Mouse (Mus musculus): ENCODE data around the gene Fadd. TPM values are rescaled to one million over a fixed set of nuclear protein-coding genes. Genes with fewer than 3 reads are reported as not detected.

Fadd gene
- 10.1 TPM in 2 replicates for polyA plus RNA-seq (2016; fragmentation: Nextera tagmentation; extraction: Ambion mirVana)

GRCm38 (mm10) chr7:144582284-144582980 lies at the start of gene Fadd:
Gene Fadd, minus strand, starts transcription at chr7:144582463.
- 3% methylated on average over 34 of the region's 34 CpGs for WGBS
- peak within 1 kb of the TSS; percentile 88 for H3K4me3 ChIP-seq
- H3K36me3 ChIP-seq, result peaks cover 30% of the 10 kb centered on the region
- DNase-seq (ENCODE audit: low spot score), result peak; percentile 95
- H3K27me3 ChIP-seq (ENCODE audit: insufficient read depth, poor library complexity, severe bottlenecking), result peaks cover 8% of the 10 kb centered on the region; the same call in 1 of the 2 replicates
- no peaks in the 10 kb centered on the region for H3K9me3 ChIP-seq
- H3K27ac ChIP-seq, result peak within 1 kb of the TSS; percentile 94
- peaks cover 34% of the 10 kb centered on the region for H3K4me1 ChIP-seq (replicated peaks)

- no peak for DNase-seq (ENCODE audit: low spot score)
- no peak overlapping the region for H3K4me3 ChIP-seq
- H3K9me3 ChIP-seq, result no peaks in the 10 kb centered on the region
- WGBS, result 90% methylated on average over 3 of the region's 3 CpGs
- peaks cover 74% of the 10 kb centered on the region for H3K27me3 ChIP-seq (ENCODE audit: insufficient read depth, poor library complexity, severe bottlenecking)
- H3K27ac ChIP-seq, result peak overlapping the region; percentile 90
- H3K4me1 ChIP-seq (replicated peaks), result peaks cover 61% of the 10 kb centered on the region
- peaks cover 23% of the 10 kb centered on the region for H3K36me3 ChIP-seq
Measured at GRCm38 (mm10) chr7:144630622-144631021, 48.4 kb upstream of the Fadd start.

- WGBS, result 8% methylated on average over 3 of the region's 3 CpGs
- peaks cover 19% of the 10 kb centered on the region for H3K36me3 ChIP-seq
- H3K4me3 ChIP-seq, result peak overlapping the region; percentile 20; the same call in 1 of the 2 replicates
- H3K9me3 ChIP-seq, result no peaks in the 10 kb centered on the region
- H3K4me1 ChIP-seq (replicated peaks), result peaks cover 65% of the 10 kb centered on the region
- peak overlapping the region; percentile 90 for H3K27ac ChIP-seq
- peak; percentile 83 for DNase-seq (ENCODE audit: low spot score)
- peaks cover 73% of the 10 kb centered on the region for H3K27me3 ChIP-seq (ENCODE audit: insufficient read depth, poor library complexity, severe bottlenecking)
Measured at GRCm38 (mm10) chr7:144628334-144628915, 46.2 kb upstream of the Fadd start.

GRCm38 (mm10) chr7:144627606-144628333 lies 45.5 kb upstream of the Fadd start:
- H3K4me1 ChIP-seq (replicated peaks), result peaks cover 65% of the 10 kb centered on the region
- WGBS, result 14% methylated on average over 13 of the region's 13 CpGs
- H3K27ac ChIP-seq, result peak overlapping the region; percentile 90
- H3K9me3 ChIP-seq, result no peaks in the 10 kb centered on the region
- peak overlapping the region; percentile 20; the same call in 1 of the 2 replicates for H3K4me3 ChIP-seq
- peaks cover 73% of the 10 kb centered on the region for H3K27me3 ChIP-seq (ENCODE audit: insufficient read depth, poor library complexity, severe bottlenecking)
- H3K36me3 ChIP-seq, result peaks cover 20% of the 10 kb centered on the region; the same call in 1 of the 2 replicates
- DNase-seq (ENCODE audit: low spot score), result peak; percentile 61

GRCm38 (mm10) chr7:144626042-144626441 lies 43.8 kb upstream of the Fadd start:
- Histone ChIP-seq H3K27ac (peak overlapping the region; percentile 90), H3K36me3 (peaks cover 21% of the 10 kb centered on the region; the same call in 1 of the 2 replicates), H3K9me3 (peaks cover 8% of the 10 kb centered on the region; the same call in 1 of the 2 replicates), H3K4me3 (no peak overlapping the region), H3K27me3 (ENCODE audit: insufficient read depth, poor library complexity, severe bottlenecking) (peaks cover 61% of the 10 kb centered on the region), H3K4me1 (replicated peaks) (peaks cover 71% of the 10 kb centered on the region)
- DNase-seq (ENCODE audit: low spot score), result no peak
- WGBS, result 91% methylated on average over 2 of the region's 2 CpGs

- peaks cover 39% of the 10 kb centered on the region for H3K27me3 ChIP-seq (ENCODE audit: insufficient read depth, poor library complexity, severe bottlenecking)
- peak overlapping the region; percentile 78 for H3K27ac ChIP-seq
- peaks cover 33% of the 10 kb centered on the region for H3K4me1 ChIP-seq (replicated peaks)
- WGBS, result 73% methylated on average over 22 of the region's 22 CpGs
- DNase-seq (ENCODE audit: low spot score), result no peak
- peaks cover 16% of the 10 kb centered on the region; the same call in 1 of the 2 replicates for H3K36me3 ChIP-seq
- H3K4me3 ChIP-seq, result no peak overlapping the region
- peaks cover 8% of the 10 kb centered on the region; the same call in 1 of the 2 replicates for H3K9me3 ChIP-seq
Measured at GRCm38 (mm10) chr7:144620721-144621681, 38.7 kb upstream of the Fadd start.

GRCm38 (mm10) chr7:144620315-144620714 lies 38.1 kb upstream of the Fadd start:
- Histone ChIP-seq H3K36me3 (peaks cover 16% of the 10 kb centered on the region; the same call in 1 of the 2 replicates), H3K4me3 (no peak overlapping the region), H3K27me3 (ENCODE audit: insufficient read depth, poor library complexity, severe bottlenecking) (peaks cover 32% of the 10 kb centered on the region), H3K27ac (peak overlapping the region; percentile 78; the same call in 1 of the 2 replicates), H3K9me3 (peaks cover 8% of the 10 kb centered on the region; the same call in 1 of the 2 replicates), H3K4me1 (replicated peaks) (peaks cover 32% of the 10 kb centered on the region)
- no peak for DNase-seq (ENCODE audit: low spot score)

- Histone ChIP-seq H3K36me3 (0 out of 2 replicates have a peak, but pooled peaks cover 5% of the 10 kb centered on the region), H3K4me1 (replicated peaks) (peaks cover 11% of the 10 kb centered on the region), H3K27ac (peak overlapping the region; percentile 3; the same call in 1 of the 2 replicates), H3K4me3 (no peak overlapping the region), H3K9me3 (no peaks in the 10 kb centered on the region), H3K27me3 (ENCODE audit: insufficient read depth, poor library complexity, severe bottlenecking) (peaks cover 7% of the 10 kb centered on the region)
- DNase-seq (ENCODE audit: low spot score), result no peak
- WGBS, result 75% methylated on average over 6 of the region's 6 CpGs
Measured at GRCm38 (mm10) chr7:144615343-144615742, 33.1 kb upstream of the Fadd start.

- H3K27me3 ChIP-seq (ENCODE audit: insufficient read depth, poor library complexity, severe bottlenecking), result peaks cover 4% of the 10 kb centered on the region
- H3K9me3 ChIP-seq, result no peaks in the 10 kb centered on the region
- peaks cover 6% of the 10 kb centered on the region; the same call in 1 of the 2 replicates for H3K4me1 ChIP-seq (replicated peaks)
- 0 out of 2 replicates have a peak, but pooled peaks cover 5% of the 10 kb centered on the region for H3K36me3 ChIP-seq
- 89% methylated on average over 4 of the region's 4 CpGs for WGBS
- H3K27ac ChIP-seq, result peak overlapping the region; percentile 50; the same call in 1 of the 2 replicates
- no peak overlapping the region for H3K4me3 ChIP-seq
- DNase-seq (ENCODE audit: low spot score), result no peak
Measured at GRCm38 (mm10) chr7:144612829-144613228, 30.6 kb upstream of the Fadd start.

- DNase-seq (ENCODE audit: low spot score), result no peak
- Histone ChIP-seq H3K27me3 (ENCODE audit: insufficient read depth, poor library complexity, severe bottlenecking) (peaks cover 4% of the 10 kb centered on the region), H3K4me3 (no peak overlapping the region), H3K27ac (0 out of 2 replicates have a peak overlapping the region, but pooled peaks have one; percentile 50), H3K4me1 (replicated peaks) (peaks cover 6% of the 10 kb centered on the region; the same call in 1 of the 2 replicates), H3K36me3 (0 out of 2 replicates have a peak, but pooled peaks cover 5% of the 10 kb centered on the region), H3K9me3 (no peaks in the 10 kb centered on the region)
- WGBS, result 82% methylated on average over 4 of the region's 4 CpGs
Measured at GRCm38 (mm10) chr7:144612351-144612750, 30.1 kb upstream of the Fadd start.

- 95% methylated on average over 16 of the region's 16 CpGs for WGBS
- Histone ChIP-seq H3K36me3 (0 out of 2 replicates have a peak, but pooled peaks cover 8% of the 10 kb centered on the region), H3K27ac (peak overlapping the region; percentile 31; the same call in 1 of the 2 replicates), H3K4me3 (no peak overlapping the region), H3K4me1 (replicated peaks) (peaks cover 11% of the 10 kb centered on the region; the same call in 1 of the 2 replicates), H3K9me3 (no peaks in the 10 kb centered on the region), H3K27me3 (ENCODE audit: insufficient read depth, poor library complexity, severe bottlenecking) (peaks cover 4% of the 10 kb centered on the region)
- no peak for DNase-seq (ENCODE audit: low spot score)
Measured at GRCm38 (mm10) chr7:144611595-144611994, 29.3 kb upstream of the Fadd start.
